Mouse (Mus musculus) liver, embryonic 14.5 days (tissue): ENCODE data around the gene Shoc2.

Experiments
- CTCF ChIP-seq: IDR thresholded peaks from 2 replicates; pipeline ENCODE4 v1.5.1; 2016; ENCODE audit warnings: antibody characterized with exemption, low read depth, control low read depth
- EP300 ChIP-seq: IDR thresholded peaks from 2 replicates; pipeline ENCODE4 v1.6.1; 2016; ENCODE audit warnings: antibody characterized with exemption, low read depth

DNA sequence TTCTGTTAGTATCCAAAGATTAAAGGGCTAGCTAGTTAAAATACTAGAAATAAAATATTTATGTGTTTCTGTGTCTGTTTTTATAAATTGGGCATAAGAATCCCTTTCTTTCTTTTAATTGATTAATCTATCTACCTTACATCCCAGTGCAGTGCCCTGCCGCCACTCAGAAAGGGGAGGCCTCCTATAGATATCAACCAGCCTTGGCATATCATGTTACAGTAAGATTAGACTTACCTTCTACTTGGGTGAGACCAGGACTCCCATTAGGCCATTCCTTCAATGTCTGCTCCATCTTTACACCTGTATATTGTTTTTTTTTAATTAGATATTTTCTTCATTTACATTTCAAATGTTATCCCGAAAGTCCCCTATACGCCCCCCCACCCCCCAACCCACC, 40.5 kb downstream of the Shoc2 start:
- TF ChIP-seq CTCF (no peak), EP300 (peak; percentile 28; the same call in 1 of the 2 replicates)
